Mouse (Mus musculus) fat pad, adult 2 months (tissue): ENCODE data around the gene Stk10.

Experiments
- DNase-seq: peaks from one replicate; pipeline ENCODE4 v3.0.0-alpha.2; 2011; ENCODE audit warnings: low read depth, low spot score; ENCODE audit errors: extremely low read depth

Gene Stk10

GRCm38 (mm10) chr11:32549236-32549635 lies 16.1 kb downstream of the Stk10 start:
- DNase-seq: no peak

- no peak for DNase-seq
These were observed 17.0 kb downstream of the Stk10 start for GRCm38 (mm10) chr11:32550102-32550501.

GRCm38 (mm10) chr11:32551056-32551455 lies 18.0 kb downstream of the Stk10 start:
- no peak for DNase-seq

GRCm38 (mm10) chr11:32551579-32552297 lies 18.6 kb downstream of the Stk10 start:
- DNase-seq: no peak

- DNase-seq: peak; percentile 40
These were observed 19.4 kb downstream of the Stk10 start for GRCm38 (mm10) chr11:32552401-32553090.

- DNase-seq: no peak
These were observed 20.4 kb downstream of the Stk10 start for GRCm38 (mm10) chr11:32553311-32554140.

- no peak for DNase-seq
These were observed 21.3 kb downstream of the Stk10 start for GRCm38 (mm10) chr11:32554141-32555091.

GRCm38 (mm10) chr11:32555103-32555689 lies 22.1 kb downstream of the Stk10 start:
- no peak for DNase-seq

GRCm38 (mm10) chr11:32556333-32556990 lies 23.4 kb downstream of the Stk10 start:
- no peak for DNase-seq

- no peak for DNase-seq
These were observed 24.9 kb downstream of the Stk10 start for GRCm38 (mm10) chr11:32558026-32558425.

GRCm38 (mm10) chr11:32558677-32559076 lies 25.6 kb downstream of the Stk10 start:
- DNase-seq: no peak

- no peak for DNase-seq
These were observed 27.1 kb downstream of the Stk10 start for GRCm38 (mm10) chr11:32560015-32560770.

GRCm38 (mm10) chr11:32561465-32562355 lies 28.6 kb downstream of the Stk10 start:
- DNase-seq: no peak

GRCm38 (mm10) chr11:32562706-32563105 lies 29.6 kb downstream of the Stk10 start:
- DNase-seq: no peak

GRCm38 (mm10) chr11:32563660-32564059 lies 30.6 kb downstream of the Stk10 start:
- no peak for DNase-seq

- DNase-seq: no peak
These were observed 31.5 kb downstream of the Stk10 start for GRCm38 (mm10) chr11:32564629-32565028.

- no peak for DNase-seq
These were observed 32.0 kb downstream of the Stk10 start for GRCm38 (mm10) chr11:32565088-32565487.

- DNase-seq: no peak
These were observed 33.1 kb downstream of the Stk10 start for GRCm38 (mm10) chr11:32566184-32566583.
